Mouse (Mus musculus): ENCODE results near the gene Ddost.

GRCm38 (mm10) chr4:138282834-138283233, 21.7 kb upstream of the Ddost start:
- peak; percentile 87 for TF ChIP-seq CTCF (IDR thresholded peaks at IDR 0.05; ENCODE audit: borderline replicate concordance, insufficient read depth, low read length)
- TF ChIP-seq POLR2A (IDR thresholded peaks at IDR 0.05; ENCODE audit: low read depth, low read length): no peak

All from embryonic fibroblast, embryonic 13.5 days (primary cell).